Mouse (Mus musculus) subcutaneous adipose tissue, adult 2 months (tissue): ENCODE data around the gene Rce1. TPM values are rescaled to one million over a fixed set of nuclear protein-coding genes. Genes with fewer than 3 reads are reported as not detected.

Experiments used
- polyA plus RNA-seq: library from polyadenylated mRNA; depleted of rRNA; stranded (reverse); fragments of >200 nt; gene quantifications from 2 replicates; pipeline ENCODE4 v1.2.3, GENCODE M21; 2012; ENCODE audit warnings: low replicate concordance; rRNA removed

Gene Rce1
- 54.7 and 99.8 TPM in 2 replicates for polyA plus RNA-seq

GRCm38 (mm10) chr19:4625179-4625828 lies at the start of gene Rce1:
Rce1 (minus strand) TSS chr19:4625641.

DNA sequence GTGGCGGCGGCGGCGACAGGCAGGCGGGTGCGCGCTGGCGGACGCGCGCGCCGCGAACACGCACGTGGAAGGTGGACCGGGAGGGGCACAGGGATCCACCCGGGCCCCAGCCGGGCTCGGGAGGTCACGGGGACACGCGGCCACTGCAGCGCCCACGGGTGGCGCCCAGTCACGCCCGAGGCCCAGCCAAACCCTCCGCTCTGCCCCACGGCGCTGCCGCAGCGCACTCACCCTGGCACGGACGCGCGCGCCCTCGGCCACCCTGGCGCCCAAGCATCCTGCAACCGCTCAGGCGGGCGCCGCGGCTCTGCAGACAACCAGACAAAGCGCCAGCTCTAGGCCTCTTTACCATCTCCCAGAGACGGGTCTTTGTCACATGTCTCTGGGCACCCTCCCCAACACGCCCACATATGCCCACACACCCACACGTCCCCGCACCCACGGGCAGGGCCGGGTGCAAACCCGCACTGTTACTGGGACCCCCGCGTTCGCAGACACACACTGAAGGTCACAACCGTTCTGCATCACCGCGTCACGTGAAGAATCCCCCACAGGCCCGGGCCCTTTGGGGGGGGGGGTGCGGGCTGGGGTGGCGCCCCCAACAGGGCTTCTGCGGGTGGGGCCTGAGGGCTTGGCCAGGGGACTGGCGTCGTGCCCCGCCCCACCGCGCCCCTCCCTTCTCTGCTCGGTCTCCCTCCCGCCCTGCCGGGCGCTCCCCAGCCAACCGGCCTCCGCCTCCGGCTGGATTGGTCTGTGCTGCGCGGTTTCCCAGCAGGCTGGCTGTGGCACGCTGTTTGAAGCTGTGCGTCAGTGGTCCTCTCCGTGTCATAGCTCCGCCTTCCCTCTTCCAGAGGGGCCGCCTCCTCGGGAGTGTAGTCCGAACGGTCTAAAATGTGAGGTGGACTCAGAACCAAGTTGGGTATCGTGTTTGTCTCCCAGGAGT lies 10.0 kb downstream of the Rce1 start, which contains the start of gene Lrfn4:
Lrfn4 (minus strand) TSS at position 517 of the 943 bp plus-strand sequence.

Other genes with a start within 250 kb of the Rce1 start
- 97.1 and 163 TPM in 2 replicates for gene Kdm2a, start 227.4 kb downstream of the Rce1 start, polyA plus RNA-seq
- 22.7 and 23.8 TPM in 2 replicates for gene Rhod, start 186.2 kb downstream of the Rce1 start, polyA plus RNA-seq
- gene Syt12, start 148.2 kb downstream of the Rce1 start, polyA plus RNA-seq = 11.8 and 61.1 TPM in 2 replicates
- 13.7 and 24.3 TPM in 2 replicates for gene 2010003K11Rik, start 127.1 kb downstream of the Rce1 start, polyA plus RNA-seq
- 576 and 645 TPM in 2 replicates for gene Pcx, start 115.2 kb downstream of the Rce1 start, polyA plus RNA-seq
- 3.6 and 42.6 TPM in 2 replicates for gene Lrfn4, start 10.0 kb downstream of the Rce1 start, polyA plus RNA-seq
- 0.30 and 1.2 TPM in 2 replicates for gene Gm960, start 73.0 kb upstream of the Rce1 start, polyA plus RNA-seq
- gene Sptbn2, start 85.5 kb upstream of the Rce1 start, polyA plus RNA-seq = 0.06 and 2.2 TPM in 2 replicates
- 6.8 and 14.3 TPM in 2 replicates for gene Rbm4b, start 130.9 kb upstream of the Rce1 start, polyA plus RNA-seq
- gene Rbm4, start 168.3 kb upstream of the Rce1 start, polyA plus RNA-seq = 29.6 and 56.3 TPM in 2 replicates
- 11.3 and 18.0 TPM in 2 replicates for gene Gm21992, start 186.0 kb upstream of the Rce1 start, polyA plus RNA-seq
- 27.1 and 47.6 TPM in 2 replicates for gene Rbm14, start 186.0 kb upstream of the Rce1 start, polyA plus RNA-seq
- 46.5 and 55.3 TPM in 2 replicates for gene Ccs, start 213.7 kb upstream of the Rce1 start, polyA plus RNA-seq
- gene Ccdc87, start 213.7 kb upstream of the Rce1 start, polyA plus RNA-seq = 0.13 and 0.16 TPM in 2 replicates
- 105 and 179 TPM in 2 replicates for gene Ctsf, start 229.5 kb upstream of the Rce1 start, polyA plus RNA-seq